Mouse (Mus musculus) c-Kit-positive CD71-negative TER-119-negative erythroid progenitor cells, embryonic 14.5 days (primary cell): ENCODE measurements around the gene Fam186a.

Source experiments
- DNase-seq: peaks from one replicate; pipeline ENCODE4 v3.0.0-alpha.2; 2013; ENCODE audit warnings: low read depth

Fam186a gene

DNA sequence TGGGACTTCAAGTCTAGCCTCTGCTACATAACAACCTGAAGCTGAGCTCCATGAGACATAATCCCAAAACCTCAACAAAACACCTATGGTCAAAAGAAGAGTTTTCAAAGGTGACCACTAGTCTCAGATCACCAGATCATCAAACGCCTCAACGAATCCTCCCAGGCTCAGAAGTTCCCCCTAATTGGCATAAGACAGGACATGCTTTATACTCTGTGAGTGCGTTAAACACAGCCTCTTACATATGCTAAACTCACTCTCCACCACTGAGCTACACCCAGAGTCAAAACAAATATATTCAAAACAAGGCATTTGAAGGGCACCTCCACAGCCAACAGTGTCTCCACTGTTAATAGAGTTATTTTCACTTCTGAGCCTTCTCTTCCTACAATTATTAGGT is 94.3 kb downstream of the Fam186a start:
- DNase-seq: no peak
